Mouse (Mus musculus) lung, adult 2 months (tissue): ENCODE data around the gene Mrgprd.

Source experiments
- CTCF ChIP-seq: fragments of 200-500 bp; IDR thresholded peaks from 2 replicates; pipeline ENCODE4 v1.5.1; 2011; ENCODE audit warnings: mild to moderate bottlenecking, low read length, control low read depth; ENCODE audit not compliant: insufficient read depth
- POLR2A ChIP-seq: fragments of 200-500 bp; IDR thresholded peaks from 2 replicates; pipeline ENCODE4 v1.6.1; 2011; ENCODE audit warnings: low read depth, mild to moderate bottlenecking, control low read depth, low read length, borderline replicate concordance; ENCODE audit errors: extremely low read depth

DNA sequence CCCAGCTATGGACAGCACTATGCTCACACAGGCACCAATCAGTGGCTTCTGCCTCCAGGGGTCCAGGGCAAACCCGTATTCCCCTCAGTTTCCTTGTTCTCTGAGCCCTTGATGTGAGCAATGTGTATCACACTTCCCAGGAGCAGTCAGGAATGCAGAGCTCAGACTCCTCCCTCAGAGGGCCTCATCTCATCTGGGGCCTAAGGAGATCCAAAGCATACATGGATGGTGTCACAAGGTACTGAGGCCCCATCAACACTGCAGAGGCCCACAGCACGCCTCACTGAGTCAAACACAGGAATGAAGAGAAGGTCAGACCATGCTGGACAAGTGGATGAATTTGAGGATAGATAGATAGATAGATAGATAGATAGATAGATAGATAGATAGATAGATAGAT is 21.9 kb upstream of the Mrgprd start:
- no peak for TF ChIP-seq CTCF
- no peak for TF ChIP-seq POLR2A
